Mouse (Mus musculus) megakaryocyte, embryonic 14.5 days (primary cell): ENCODE results near the gene Abhd11.

Experiments
- FLI1 ChIP-seq: IDR thresholded peaks from 2 replicates; pipeline ENCODE4 v1.6.1; 2012; ENCODE audit warnings: low read length, inconsistent platforms, mixed read lengths
- GATA1 ChIP-seq: IDR thresholded peaks from 3 replicates; pipeline ENCODE4 v1.6.1; 2012; ENCODE audit warnings: mixed read lengths, low read length, inconsistent platforms, borderline replicate concordance

- TF ChIP-seq GATA1, result no peak
- TF ChIP-seq FLI1, result no peak
These were observed 20.3 kb downstream of the Abhd11 start for GRCm38 (mm10) chr5:135029007-135029854.
